ENCODE assay signal across 15 mouse cellular contexts in the genomic region with DNA sequence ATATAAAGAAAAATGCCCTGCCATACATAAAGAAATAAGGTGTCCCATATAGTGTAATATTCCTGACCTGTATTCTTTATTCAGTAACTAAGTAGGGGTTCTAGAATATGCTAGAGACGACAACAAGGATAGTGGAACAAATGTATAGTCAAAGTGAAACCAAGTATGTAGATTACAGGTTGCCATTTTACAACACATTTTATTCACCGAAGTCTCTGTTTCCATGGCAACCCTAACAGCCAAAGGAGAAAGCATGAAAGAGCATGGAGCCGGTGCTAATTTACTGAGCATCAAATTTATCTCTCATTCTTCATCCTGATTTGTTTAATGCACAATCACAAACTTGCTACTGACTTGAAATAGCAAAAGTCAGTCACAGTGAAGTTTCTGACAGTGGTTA. TPM values are rescaled to one million over a fixed set of nuclear protein-coding genes. Genes with fewer than 3 reads are reported as not detected.
A peak's percentile ranks its signal among the peaks of the same experiment; 100 is the strongest.
DNase-seq lines count a peak whose midpoint lies in the region; ATAC-seq lines count a peak whose summit lies in the region.
"Had no signal": no experiment of that assay in that cellular context is flagged by ENCODE, and none has a peak within 500 bp of the region (broad histone marks: within the 10 kb centered on the region; RNA-seq: fewer than 3 reads in every experiment).

No protein-coding gene starts in this region.

- WGBS in forebrain, embryonic 16.5 days, result 33% methylated on average over 3 of the region's 3 CpGs
- 62% methylated on average over 3 of the region's 3 CpGs for WGBS in forebrain, embryonic 11.5 days
- 24% methylated on average over 3 of the region's 3 CpGs for WGBS in midbrain, embryonic 14.5 days
- 35% methylated on average over 3 of the region's 3 CpGs for WGBS in midbrain, embryonic 13.5 days
- WGBS in intestine, embryonic 16.5 days, result 68% methylated on average over 3 of the region's 3 CpGs

- H3K4me3 ChIP-seq in forebrain, embryonic 16.5 days (replicated peaks; ENCODE audit: low read length), result no peak overlapping the region
- no peak overlapping the region for H3K4me3 ChIP-seq in forebrain, embryonic 11.5 days (ENCODE audit: low read depth, low read length)
- no peak overlapping the region for H3K4me3 ChIP-seq in midbrain, embryonic 14.5 days (replicated peaks; ENCODE audit: low read depth, low read length)
- H3K4me3 ChIP-seq in midbrain, embryonic 13.5 days (replicated peaks), result no peak overlapping the region
- H3K4me3 ChIP-seq in intestine, embryonic 16.5 days (ENCODE audit: low read length), result no peak overlapping the region
- H3K4me3 ChIP-seq: heart, embryonic 10.5 days; kidney, embryonic 15.5 days; limb, embryonic 13.5 days; neural tube, embryonic 13.5 days had no signal

- DNase-seq in forebrain, embryonic 11.5 days (ENCODE audit: low spot score), result no peak
- DNase-seq in midbrain, embryonic 14.5 days, result peak; percentile 78
- DNase-seq in R1 (ENCODE audit: low read depth, low spot score), result peak; percentile 38
- DNase-seq in mesoderm, embryonic 11.5 days (ENCODE audit: low read depth, low spot score), result peak; percentile 25
- no peak for DNase-seq in cerebellum, postnatal 25 days
- DNase-seq: cerebellum, postnatal 36 days; heart, postnatal 4 days; lung, adult 18-20 months had no signal

- peak; percentile 62; the same call in 1 of the 2 replicates for ATAC-seq in forebrain, embryonic 16.5 days
- ATAC-seq in forebrain, embryonic 11.5 days (replicated peaks; ENCODE audit: low FRiP score), result no peak
- no peak for ATAC-seq in midbrain, embryonic 14.5 days (ENCODE audit: low FRiP score, low TSS enrichment)
- ATAC-seq in midbrain, embryonic 13.5 days, result no peak
- ATAC-seq in intestine, embryonic 16.5 days, result no peak

- no peak overlapping the region for H3K9ac ChIP-seq in forebrain, embryonic 16.5 days (replicated peaks; ENCODE audit: low read depth, low read length)
- H3K9ac ChIP-seq in forebrain, embryonic 11.5 days (ENCODE audit: low read length), result no peak overlapping the region
- H3K9ac ChIP-seq in midbrain, embryonic 14.5 days (replicated peaks; ENCODE audit: low read length), result no peak overlapping the region
- H3K9ac ChIP-seq in midbrain, embryonic 13.5 days (replicated peaks), result no peak overlapping the region
- H3K9ac ChIP-seq in intestine, embryonic 16.5 days (ENCODE audit: low read depth, low read length), result no peak overlapping the region
- H3K9ac ChIP-seq: kidney, embryonic 15.5 days; limb, embryonic 13.5 days; neural tube, embryonic 13.5 days had no signal

- H3K4me2 ChIP-seq in forebrain, embryonic 16.5 days (ENCODE audit: low read length), result no peak overlapping the region
- no peak overlapping the region for H3K4me2 ChIP-seq in forebrain, embryonic 11.5 days (ENCODE audit: low read depth, low read length, severe bottlenecking)
- no peak overlapping the region for H3K4me2 ChIP-seq in midbrain, embryonic 14.5 days (ENCODE audit: low read length)
- H3K4me2 ChIP-seq in midbrain, embryonic 13.5 days (replicated peaks), result no peak overlapping the region
- H3K4me2 ChIP-seq in intestine, embryonic 16.5 days (ENCODE audit: low read depth, low read length), result no peak overlapping the region
- H3K4me2 ChIP-seq: kidney, embryonic 15.5 days; limb, embryonic 13.5 days; neural tube, embryonic 13.5 days had no signal

- H3K9me3 ChIP-seq in forebrain, embryonic 16.5 days (ENCODE audit: control insufficient read depth, low read length), result no peaks in the 10 kb centered on the region
- H3K9me3 ChIP-seq in forebrain, embryonic 11.5 days (ENCODE audit: control insufficient read depth, low read length), result no peaks in the 10 kb centered on the region
- H3K9me3 ChIP-seq in midbrain, embryonic 14.5 days (ENCODE audit: control insufficient read depth, low read length), result no peaks in the 10 kb centered on the region
- H3K9me3 ChIP-seq in midbrain, embryonic 13.5 days, result no peaks in the 10 kb centered on the region
- no peaks in the 10 kb centered on the region for H3K9me3 ChIP-seq in intestine, embryonic 16.5 days (ENCODE audit: control insufficient read depth, low read length)
- H3K9me3 ChIP-seq: heart, embryonic 10.5 days; kidney, embryonic 15.5 days; limb, embryonic 13.5 days; neural tube, embryonic 13.5 days had no signal

- H3K4me1 ChIP-seq in forebrain, embryonic 16.5 days (replicated peaks; ENCODE audit: control insufficient read depth, insufficient read depth, low read length), result no peaks in the 10 kb centered on the region
- H3K4me1 ChIP-seq in forebrain, embryonic 11.5 days (replicated peaks; ENCODE audit: control insufficient read depth, insufficient read depth, low read length), result no peaks in the 10 kb centered on the region
- 0 out of 2 replicates have a peak, but pooled peaks cover 3% of the 10 kb centered on the region for H3K4me1 ChIP-seq in midbrain, embryonic 14.5 days (ENCODE audit: control insufficient read depth, insufficient read depth, low read length)
- H3K4me1 ChIP-seq in midbrain, embryonic 13.5 days (replicated peaks), result no peaks in the 10 kb centered on the region
- H3K4me1 ChIP-seq in intestine, embryonic 16.5 days (ENCODE audit: control insufficient read depth, insufficient read depth, low read length), result no peaks in the 10 kb centered on the region
- H3K4me1 ChIP-seq: heart, embryonic 10.5 days; kidney, embryonic 15.5 days; limb, embryonic 13.5 days had no signal

- no peak overlapping the region for H3K27ac ChIP-seq in forebrain, embryonic 16.5 days (ENCODE audit: low read length)
- H3K27ac ChIP-seq in forebrain, embryonic 11.5 days (ENCODE audit: low read depth, low read length), result no peak overlapping the region
- no peak overlapping the region for H3K27ac ChIP-seq in midbrain, embryonic 14.5 days (replicated peaks; ENCODE audit: low read depth, low read length)
- H3K27ac ChIP-seq in midbrain, embryonic 13.5 days, result no peak overlapping the region
- no peak overlapping the region for H3K27ac ChIP-seq in intestine, embryonic 16.5 days (ENCODE audit: low read length)
- H3K27ac ChIP-seq: heart, embryonic 10.5 days; kidney, embryonic 15.5 days; limb, embryonic 13.5 days; neural tube, embryonic 13.5 days had no signal

- H3K27me3 ChIP-seq in forebrain, embryonic 16.5 days (replicated peaks; ENCODE audit: control insufficient read depth, insufficient read depth, low read length), result no peaks in the 10 kb centered on the region
- no peaks in the 10 kb centered on the region for H3K27me3 ChIP-seq in forebrain, embryonic 11.5 days (ENCODE audit: control insufficient read depth, insufficient read depth, low read length)
- H3K27me3 ChIP-seq in midbrain, embryonic 14.5 days (ENCODE audit: control insufficient read depth, insufficient read depth, low read length), result no peaks in the 10 kb centered on the region
- H3K27me3 ChIP-seq in midbrain, embryonic 13.5 days, result no peaks in the 10 kb centered on the region
- no peaks in the 10 kb centered on the region for H3K27me3 ChIP-seq in intestine, embryonic 16.5 days (replicated peaks; ENCODE audit: control insufficient read depth, insufficient read depth, low read length)
- H3K27me3 ChIP-seq: kidney, embryonic 15.5 days; limb, embryonic 13.5 days; neural tube, embryonic 13.5 days had no signal

- no peaks in the 10 kb centered on the region for H3K36me3 ChIP-seq in forebrain, embryonic 16.5 days (ENCODE audit: control insufficient read depth, insufficient read depth)
- no peaks in the 10 kb centered on the region for H3K36me3 ChIP-seq in forebrain, embryonic 11.5 days (ENCODE audit: control insufficient read depth, insufficient read depth, low read length)
- no peaks in the 10 kb centered on the region for H3K36me3 ChIP-seq in midbrain, embryonic 14.5 days (ENCODE audit: control insufficient read depth, insufficient read depth, low read length)
- no peaks in the 10 kb centered on the region for H3K36me3 ChIP-seq in midbrain, embryonic 13.5 days
- H3K36me3 ChIP-seq in intestine, embryonic 16.5 days (ENCODE audit: control insufficient read depth, insufficient read depth, low read length), result no peaks in the 10 kb centered on the region
- H3K36me3 ChIP-seq: heart, embryonic 10.5 days; kidney, embryonic 15.5 days; limb, embryonic 13.5 days; neural tube, embryonic 13.5 days had no signal

RNA-seq across cellular contexts. Expression of a gene that starts 37.8 kb away (rescaled TPM):
- 25.2 and 26.4 TPM in 2 replicates for polyA plus RNA-seq in forebrain, embryonic 16.5 days (2015; fragmentation: Nextera tagmentation; extraction: Ambion mirVana)
- polyA plus RNA-seq in forebrain, embryonic 11.5 days (2014; fragmentation: Nextera tagmentation; extraction: Ambion mirVana), result 20.8 and 27.4 TPM in 2 replicates
- polyA plus RNA-seq in midbrain, embryonic 14.5 days (2014; fragmentation: Nextera tagmentation; extraction: Ambion mirVana), result 23.5 and 28.4 TPM in 2 replicates
- polyA plus RNA-seq in midbrain, embryonic 13.5 days (2015; fragmentation: Nextera tagmentation; extraction: Ambion mirVana), result 25.0 and 26.3 TPM in 2 replicates
- polyA plus RNA-seq in intestine, embryonic 16.5 days (2015; fragmentation: Nextera tagmentation; extraction: Ambion mirVana), result 39.5 and 40.5 TPM in 2 replicates

Comparison
In these comparisons a context has a peak if more than half of its experiments do, and no peak if none do; other contexts are left out.
1. DNase-seq: peak in midbrain, embryonic 14.5 days (single experiment), R1 (single experiment) and mesoderm, embryonic 11.5 days (single experiment); none in forebrain, embryonic 11.5 days (single experiment) and cerebellum, postnatal 25 days (0 of 2).